Mouse (Mus musculus) heart, postnatal 36 days (tissue): ENCODE measurements around the gene Tmem52b. TPM values are rescaled to one million over a fixed set of nuclear protein-coding genes. Genes with fewer than 3 reads are reported as not detected.

Source experiments
- total RNA-seq, 2 experiments: library from RNA; stranded (reverse); gene quantifications; 2 replicates each; pipeline ENCODE4 v1.2.3; 2021

Gene Tmem52b
- total RNA-seq, 2 experiments from 2014 or later, result not detected

Other genes with a start within 250 kb of the Tmem52b start
- gene Cd69, start 237.1 kb upstream of the Tmem52b start, total RNA-seq, result under 1 TPM in 1 of 2 experiments, not detected in 1; 0.28 TPM
- not detected for gene 4922502D21Rik, start 180.8 kb upstream of the Tmem52b start, total RNA-seq
- 1 to 10 TPM; 1.1 TPM for gene Clec12a, start 169.9 kb upstream of the Tmem52b start, total RNA-seq
- under 1 TPM in 1 of 2 experiments, not detected in 1; 0.19 TPM for gene Clec12b, start 126.7 kb upstream of the Tmem52b start, total RNA-seq
- 1 to 10 TPM; 1.5 to 1.7 TPM for gene Clec1b, start 115.3 kb upstream of the Tmem52b start, total RNA-seq
- gene Clec9a, start 103.7 kb upstream of the Tmem52b start, total RNA-seq, result under 1 TPM; 0.31 to 0.33 TPM
- 10 to 100 TPM in 1 of 2 experiments, 1 to 10 TPM in 1; 9.8 to 11.1 TPM for gene Clec1a, start 60.6 kb upstream of the Tmem52b start, total RNA-seq
- gene Olr1, start 5.4 kb upstream of the Tmem52b start, total RNA-seq, result under 1 TPM; 0.08 to 0.16 TPM
- gene Gabarapl1, start 20.6 kb downstream of the Tmem52b start, total RNA-seq, result 100 to 1,000 TPM; 151 to 152 TPM
- gene Klre1, start 65.3 kb downstream of the Tmem52b start, total RNA-seq, result not detected
- under 1 TPM in 1 of 2 experiments, not detected in 1; 0.38 TPM for gene Klrd1, start 79.2 kb downstream of the Tmem52b start, total RNA-seq
- under 1 TPM in 1 of 2 experiments, not detected in 1; 0.19 TPM for gene Klrk1, start 111.3 kb downstream of the Tmem52b start, total RNA-seq
- not detected for gene Klrc3, start 130.8 kb downstream of the Tmem52b start, total RNA-seq
- not detected for gene Klrc2, start 148.1 kb downstream of the Tmem52b start, total RNA-seq
- gene Klrc1, start 166.4 kb downstream of the Tmem52b start, total RNA-seq, result under 1 TPM in 1 of 2 experiments, not detected in 1; 0.41 TPM
- gene Klri1, start 204.6 kb downstream of the Tmem52b start, total RNA-seq, result not detected
- not detected for gene Klri2, start 227.9 kb downstream of the Tmem52b start, total RNA-seq